Mouse (Mus musculus) myocyte (in vitro differentiated cells): ENCODE measurements around the gene Tspan11. TPM values are rescaled to one million over a fixed set of nuclear protein-coding genes. Genes with fewer than 3 reads are reported as not detected.

Source experiments
- H3K27me3 ChIP-seq: one replicate; pipeline ENCODE4 v1.6.1; 2011; ENCODE audit not compliant: control insufficient read depth, insufficient read depth, insufficient read length
- H3K36me3 ChIP-seq: one replicate; pipeline ENCODE4 v1.6.1; 2011; ENCODE audit not compliant: control insufficient read depth, insufficient read depth
- H3K4me2 ChIP-seq: one replicate; pipeline ENCODE4 v1.6.1; 2011; ENCODE audit warnings: low read depth, control low read depth
- H3K4me3 ChIP-seq: one replicate; pipeline ENCODE4 v1.5.1; 2011; ENCODE audit warnings: mild to moderate bottlenecking, control low read depth, moderate library complexity
- H3K79me2 ChIP-seq: one replicate; pipeline ENCODE4 v1.6.1; 2011; ENCODE audit not compliant: control insufficient read depth, insufficient read depth
- H3ac ChIP-seq: one replicate; pipeline ENCODE4 v1.6.1; 2011; ENCODE audit not compliant: control insufficient read depth, insufficient read length
- CEBPB ChIP-seq: IDR thresholded peaks from 2 replicates; pipeline ENCODE4 v1.6.1; 2011; ENCODE audit warnings: mild to moderate bottlenecking, moderate library complexity; ENCODE audit not compliant: poor library complexity, insufficient read depth, severe bottlenecking
- E2F4 ChIP-seq: IDR thresholded peaks from one replicate; pipeline ENCODE4 v1.6.1; 2011; ENCODE audit warnings: mild to moderate bottlenecking, control low read depth, moderate library complexity; ENCODE audit not compliant: insufficient read depth
- MAX ChIP-seq: IDR thresholded peaks from one replicate; pipeline ENCODE4 v1.6.1; 2011; ENCODE audit warnings: low read depth, mild to moderate bottlenecking, control low read depth
- MYOD1 ChIP-seq, 3 experiments: IDR thresholded peaks; one replicate each; pipeline ENCODE4 v1.6.1; 2011; ENCODE audit warnings: control low read depth in 2 of 3, low read depth in 2 of 3, mild to moderate bottlenecking in 2 of 3, moderate library complexity in 1 of 3; ENCODE audit not compliant: insufficient read length in 2 of 3, control insufficient read depth in 1 of 3
- MYOG ChIP-seq, 3 experiments: IDR thresholded peaks; one replicate each; pipeline ENCODE4 v1.6.1; 2011; ENCODE audit warnings: control low read depth in 2 of 3, low read depth in 2 of 3, mild to moderate bottlenecking in 2 of 3; ENCODE audit not compliant: insufficient read length in 2 of 3, control insufficient read depth in 1 of 3, insufficient read depth in 1 of 3
- POLR2A ChIP-seq: IDR thresholded peaks from one replicate; pipeline ENCODE4 v1.6.1; 2011; ENCODE audit warnings: low read depth, mild to moderate bottlenecking, control low read depth, moderate library complexity; ENCODE audit not compliant: insufficient read length
- POLR2AphosphoS2 ChIP-seq: IDR thresholded peaks from one replicate; pipeline ENCODE4 v1.6.1; 2011; ENCODE audit warnings: low read depth, control low read depth; ENCODE audit not compliant: insufficient read length
- REST ChIP-seq: IDR thresholded peaks from one replicate; pipeline ENCODE4 v1.6.1; 2011; ENCODE audit warnings: mild to moderate bottlenecking, control low read depth, moderate library complexity; ENCODE audit not compliant: insufficient read depth, insufficient read length
- SRF ChIP-seq: IDR thresholded peaks from one replicate; pipeline ENCODE4 v1.6.1; 2011; ENCODE audit warnings: low read depth; ENCODE audit not compliant: control insufficient read depth, insufficient read length
- TCF12 ChIP-seq: IDR thresholded peaks from one replicate; pipeline ENCODE4 v1.6.1; 2011; ENCODE audit warnings: mild to moderate bottlenecking, control low read depth; ENCODE audit not compliant: poor library complexity, insufficient read depth, severe bottlenecking
- TCF3 ChIP-seq: IDR thresholded peaks from one replicate; pipeline ENCODE4 v1.6.1; 2011; ENCODE audit warnings: low read depth, control low read depth; ENCODE audit not compliant: insufficient read length
- USF1 ChIP-seq: IDR thresholded peaks from one replicate; pipeline ENCODE4 v1.6.1; 2011; ENCODE audit warnings: low read depth, mild to moderate bottlenecking, control low read depth, moderate library complexity
- polyA plus RNA-seq: library from polyadenylated mRNA; unstranded; fragments of >200 nt; fragmentation: generic; extraction: Trizol; gene quantifications from one replicate; pipeline ENCODE4 v1.2.1, GENCODE M21; 2012; ENCODE audit warnings: missing spikeins

Gene Tspan11
- polyA plus RNA-seq, 1 experiment, result 1.6 TPM

GRCm38 (mm10) chr6:127888581-127888980 is 1.2 kb downstream of the Tspan11 start:
- Histone ChIP-seq H3K79me2 (no peaks in the 10 kb centered on the region), H3K27me3 (peaks cover 20% of the 10 kb centered on the region), H3ac (no peak overlapping the region), H3K36me3 (no peaks in the 10 kb centered on the region), H3K4me3 (no peak overlapping the region), H3K4me2 (no peak overlapping the region)
- TF ChIP-seq REST (no peak), POLR2AphosphoS2 (no peak), TCF12 (no peak), USF1 (no peak), CEBPB (no peak), E2F4 (no peak), POLR2A (no peak), MYOG (IDR thresholded peaks at IDR 0.05; ENCODE audit: control insufficient read depth in 1 of 3, insufficient read depth in 1 of 3, insufficient read length in 2 of 3, low read depth in 2 of 3) (no peak), MAX (no peak), TCF3 (no peak), SRF (no peak), MYOD1 (IDR thresholded peaks at IDR 0.05; ENCODE audit: control insufficient read depth in 1 of 3, insufficient read length in 2 of 3, low read depth in 2 of 3) (no peak)

DNA sequence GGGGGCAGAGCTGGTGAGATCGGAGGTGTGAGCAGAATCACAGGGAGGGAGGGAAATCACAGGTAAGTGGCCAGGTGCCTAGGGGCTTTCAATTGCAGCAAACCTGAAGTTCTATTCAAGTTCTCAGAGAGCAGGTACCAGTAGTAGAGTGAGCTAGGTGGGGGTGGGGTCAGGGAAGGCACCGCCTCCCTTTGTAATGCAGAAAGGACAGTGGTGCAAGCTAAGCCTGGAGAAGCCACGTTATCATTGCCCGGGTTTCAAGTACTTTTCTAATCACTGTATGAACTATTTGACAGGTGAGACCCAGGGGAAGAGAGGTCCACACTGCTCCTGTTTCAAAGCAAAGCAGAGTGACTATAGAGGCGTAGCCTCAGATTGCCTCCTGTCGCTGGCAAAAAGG is 6.2 kb downstream of the Tspan11 start:
- no peak overlapping the region for H3K4me3 ChIP-seq
- no peak overlapping the region for H3ac ChIP-seq
- no peak overlapping the region for H3K4me2 ChIP-seq
- H3K79me2 ChIP-seq, result no peaks in the 10 kb centered on the region
- H3K36me3 ChIP-seq, result no peaks in the 10 kb centered on the region
- peaks cover 7% of the 10 kb centered on the region for H3K27me3 ChIP-seq
- TF ChIP-seq TCF12 (no peak), E2F4 (no peak), POLR2A (no peak), POLR2AphosphoS2 (no peak), MYOD1 (IDR thresholded peaks at IDR 0.05; ENCODE audit: control insufficient read depth in 1 of 3, insufficient read length in 2 of 3, low read depth in 2 of 3) (no peak), REST (no peak), MYOG (IDR thresholded peaks at IDR 0.05; ENCODE audit: control insufficient read depth in 1 of 3, insufficient read depth in 1 of 3, insufficient read length in 2 of 3, low read depth in 2 of 3) (no peak), SRF (no peak), TCF3 (no peak), USF1 (no peak), MAX (no peak), CEBPB (no peak)

DNA sequence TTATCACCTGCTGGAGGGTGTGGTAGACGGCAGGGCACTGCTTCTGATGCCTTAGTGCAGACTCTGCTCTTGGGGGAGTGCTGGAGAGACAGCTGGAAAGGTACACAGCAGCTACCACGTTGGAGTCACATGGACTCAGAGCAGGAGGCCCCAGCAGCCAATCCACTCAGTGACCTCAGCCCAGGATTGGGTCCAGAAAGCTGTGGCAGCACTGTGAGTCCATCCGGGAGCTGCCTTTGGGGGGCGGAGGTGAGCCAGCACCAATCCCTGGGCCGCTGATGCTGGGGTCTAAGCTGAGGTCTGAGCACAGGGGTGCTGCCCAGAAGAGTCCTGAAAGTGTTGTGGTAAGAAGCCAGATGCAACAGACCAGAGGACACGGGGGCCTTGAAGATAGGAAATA is 7.6 kb downstream of the Tspan11 start:
- H3K36me3 ChIP-seq, result no peaks in the 10 kb centered on the region
- H3ac ChIP-seq, result no peak overlapping the region
- no peaks in the 10 kb centered on the region for H3K79me2 ChIP-seq
- no peak overlapping the region for H3K4me2 ChIP-seq
- H3K4me3 ChIP-seq, result no peak overlapping the region
- peaks cover 4% of the 10 kb centered on the region for H3K27me3 ChIP-seq
- TF ChIP-seq SRF (no peak), MAX (no peak), TCF3 (no peak)

- Histone ChIP-seq H3K27me3 (no peaks in the 10 kb centered on the region), H3K4me3 (no peak overlapping the region), H3ac (no peak overlapping the region), H3K79me2 (no peaks in the 10 kb centered on the region), H3K4me2 (no peak overlapping the region), H3K36me3 (no peaks in the 10 kb centered on the region)
- TF ChIP-seq REST (no peak), SRF (no peak), POLR2AphosphoS2 (no peak), POLR2A (no peak), USF1 (no peak), MYOG (IDR thresholded peaks at IDR 0.05; ENCODE audit: control insufficient read depth in 1 of 3, insufficient read depth in 1 of 3, insufficient read length in 2 of 3, low read depth in 2 of 3) (no peak), CEBPB (no peak), MAX (no peak), MYOD1 (IDR thresholded peaks at IDR 0.05; ENCODE audit: control insufficient read depth in 1 of 3, insufficient read length in 2 of 3, low read depth in 2 of 3) (no peak), TCF12 (no peak), TCF3 (no peak), E2F4 (no peak)
These were observed 9.0 kb downstream of the Tspan11 start for GRCm38 (mm10) chr6:127896425-127896824.

DNA sequence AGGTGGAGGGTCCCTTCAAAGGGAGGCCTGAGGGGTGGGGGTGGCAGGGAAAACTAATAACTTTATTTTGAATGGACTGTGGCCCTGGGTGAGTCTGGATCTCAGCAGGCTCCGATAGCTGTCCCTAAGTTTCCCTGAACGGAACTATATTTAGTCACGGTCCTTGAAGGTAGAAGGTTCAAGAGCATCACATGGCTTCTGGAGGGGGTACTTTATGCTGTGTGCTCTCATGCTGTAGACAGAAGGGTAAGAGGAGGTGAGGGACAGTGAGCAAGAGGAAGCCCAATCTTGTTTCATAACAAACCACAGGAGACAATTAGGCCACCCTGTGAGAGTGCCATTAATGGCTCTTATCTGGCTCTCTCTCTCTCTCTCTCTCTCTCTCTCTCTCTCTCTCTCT is 10.0 kb downstream of the Tspan11 start:
- no peaks in the 10 kb centered on the region for H3K79me2 ChIP-seq
- no peaks in the 10 kb centered on the region for H3K36me3 ChIP-seq
- H3K4me2 ChIP-seq, result no peak overlapping the region
- TF ChIP-seq MYOD1 (IDR thresholded peaks at IDR 0.05; ENCODE audit: control insufficient read depth in 1 of 3, insufficient read length in 2 of 3, low read depth in 2 of 3), result no peak
- TF ChIP-seq MAX, result no peak
- TF ChIP-seq E2F4, result no peak
- no peak for TF ChIP-seq REST
- H3ac ChIP-seq, result no peak overlapping the region
- no peaks in the 10 kb centered on the region for H3K27me3 ChIP-seq
- no peak overlapping the region for H3K4me3 ChIP-seq
